Mouse (Mus musculus) kidney, adult 2 months (tissue): ENCODE results near the gene 1110002E22Rik.

Source experiments
- CTCF ChIP-seq: fragments of 200-500 bp; conservative IDR thresholded peaks from 2 replicates; pipeline ENCODE4 v1.5.1; 2011; ENCODE audit warnings: low read depth, mild to moderate bottlenecking, control low read depth, low read length, moderate library complexity, mixed read lengths; ENCODE audit not compliant: insufficient read depth, insufficient read length
- POLR2A ChIP-seq: fragments of 200-500 bp; IDR thresholded peaks from one replicate; pipeline ENCODE4 v1.6.1; 2011; ENCODE audit warnings: low read depth, low read length, control low read depth

DNA sequence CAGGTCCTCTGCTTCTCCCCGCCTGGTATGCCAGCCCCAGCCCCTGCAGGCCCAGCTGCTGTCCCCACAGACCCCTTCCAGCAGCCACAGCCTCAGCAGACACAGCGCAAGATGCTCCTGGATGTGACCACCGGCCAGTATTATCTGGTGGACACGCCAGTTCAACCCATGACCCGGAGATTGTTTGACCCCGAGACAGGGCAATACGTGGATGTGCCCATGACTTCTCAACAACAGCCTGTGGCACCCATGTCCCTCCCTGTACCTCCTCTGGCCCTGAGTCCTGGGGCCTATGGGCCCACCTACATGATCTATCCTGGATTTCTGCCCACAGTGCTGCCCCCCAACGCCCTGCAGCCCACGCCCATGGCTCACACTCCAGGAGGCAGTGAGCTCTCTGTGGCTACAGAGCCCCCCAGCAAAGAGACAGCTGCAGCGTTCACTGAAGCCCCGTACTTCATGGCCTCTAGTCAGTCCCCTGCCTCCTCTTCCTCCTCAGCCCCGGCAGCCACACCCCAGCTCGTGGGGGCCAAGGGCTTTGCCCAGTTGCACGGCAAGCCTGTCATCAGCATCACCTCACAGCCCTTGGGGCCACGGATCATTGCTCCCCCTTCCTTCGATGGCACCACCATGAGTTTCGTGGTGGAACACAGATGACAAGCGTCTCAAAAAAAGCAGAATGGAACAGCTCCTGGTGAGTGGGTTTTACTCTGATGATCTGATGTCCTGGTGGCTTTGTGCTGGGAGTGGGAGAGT lies 5.1 kb downstream of the 1110002E22Rik start:
- TF ChIP-seq CTCF (no peak), POLR2A (no peak)
